Mouse (Mus musculus) WW6 (cell line): ENCODE results near the gene Vamp2.
"Not testable (repeated sequence)": the region's sequence is repeated elsewhere in the genome, so short reads cannot be mapped to it uniquely, and the experiment has no call there.

Experiments used
- DNase-seq: peaks from one replicate; pipeline ENCODE4 v3.0.0-alpha.2; 2013; ENCODE audit warnings: low read depth, low spot score

Gene Vamp2

DNA sequence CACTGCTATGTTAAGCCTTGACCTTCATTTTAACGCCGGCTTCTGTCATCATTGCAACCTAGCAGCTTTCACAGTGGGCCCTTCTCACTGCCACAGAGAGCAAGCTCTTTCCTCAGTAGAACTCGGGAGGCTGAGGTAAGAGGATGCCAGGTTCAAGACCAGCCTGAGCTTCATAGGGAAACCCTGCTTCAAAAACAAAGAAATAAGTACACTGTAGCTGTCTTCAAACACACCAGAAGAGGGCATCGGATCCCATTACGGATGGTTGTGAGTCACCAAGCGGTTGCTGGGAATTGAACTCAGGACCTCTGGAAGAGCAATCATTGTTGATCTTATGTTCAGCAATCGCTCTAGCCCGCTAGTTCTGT, 7.5 kb upstream of the Vamp2 start:
- DNase-seq: no peak

GRCm38 (mm10) chr11:69081613-69082012, 6.7 kb upstream of the Vamp2 start:
- no peak for DNase-seq

- DNase-seq: no peak
These were observed 2.7 kb upstream of the Vamp2 start for GRCm38 (mm10) chr11:69085608-69086007.

GRCm38 (mm10) chr11:69086390-69086789, 1.9 kb upstream of the Vamp2 start:
- DNase-seq: no peak

GRCm38 (mm10) chr11:69087082-69087481, 1.2 kb upstream of the Vamp2 start:
- no peak for DNase-seq

GRCm38 (mm10) chr11:69087597-69087996, 693 bp upstream of the Vamp2 start:
- DNase-seq: no peak

DNA sequence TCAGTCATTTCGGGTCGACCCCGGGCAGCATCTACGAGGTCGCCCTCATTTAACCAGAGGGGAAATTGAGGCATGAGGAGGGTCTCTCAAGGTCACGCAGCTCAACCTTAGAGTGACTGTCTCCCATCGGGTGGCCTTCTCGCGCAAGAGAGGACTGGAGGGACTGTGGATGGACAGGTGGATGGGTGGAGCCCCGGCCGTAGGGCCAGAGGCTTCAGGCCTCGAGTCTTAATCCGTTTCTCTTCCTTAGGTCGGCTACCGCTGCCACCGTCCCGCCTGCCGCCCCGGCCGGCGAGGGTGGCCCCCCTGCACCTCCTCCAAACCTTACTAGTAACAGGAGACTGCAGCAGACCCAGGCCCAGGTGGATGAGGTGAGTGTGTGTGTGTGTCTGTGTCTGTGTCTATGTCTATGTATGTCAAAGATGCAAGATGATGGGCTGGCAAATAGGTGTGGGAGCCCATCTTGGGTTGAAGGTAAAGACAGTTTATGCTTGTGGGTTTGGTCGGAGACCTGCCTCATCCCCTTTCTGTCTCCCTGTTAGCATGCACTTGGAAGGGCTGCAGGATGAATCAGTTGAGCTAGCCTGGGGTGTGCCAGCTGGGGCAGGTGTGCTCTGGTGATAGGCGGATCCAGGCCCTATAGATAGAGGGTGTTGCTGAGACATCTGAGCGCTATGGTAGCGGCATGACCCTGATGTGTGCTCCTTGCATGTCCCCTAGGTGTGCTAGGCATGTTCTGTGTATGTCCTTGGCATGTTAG, 746 bp downstream of the Vamp2 start:
- no peak for DNase-seq

DNA sequence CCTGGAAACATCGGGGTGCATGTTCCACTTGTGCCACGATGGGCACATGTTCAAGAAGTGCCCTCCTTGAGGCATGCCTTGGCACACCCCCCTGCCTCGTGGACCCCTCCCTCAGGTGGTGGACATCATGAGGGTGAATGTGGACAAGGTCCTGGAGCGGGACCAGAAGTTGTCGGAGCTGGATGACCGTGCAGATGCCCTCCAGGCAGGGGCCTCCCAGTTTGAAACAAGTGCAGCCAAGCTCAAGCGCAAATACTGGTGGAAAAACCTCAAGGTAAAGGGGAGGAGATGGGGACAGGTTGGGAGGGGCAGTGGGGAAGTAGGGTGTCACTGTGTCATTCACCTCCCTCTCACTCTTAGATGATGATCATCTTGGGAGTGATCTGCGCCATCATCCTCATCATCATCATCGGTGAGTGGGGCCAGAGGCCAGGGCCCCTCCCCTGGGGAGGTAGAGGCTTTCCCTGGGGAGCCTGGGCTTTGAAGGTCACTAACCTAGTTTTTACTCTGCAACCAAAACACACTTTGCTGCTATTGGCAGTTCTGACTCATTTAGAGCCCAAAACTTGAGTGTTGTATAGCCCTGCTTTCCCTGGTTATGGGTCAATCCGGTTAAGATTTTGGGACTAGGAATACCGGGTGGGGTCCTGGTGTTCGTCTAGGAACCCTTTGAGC, 1.5 kb downstream of the Vamp2 start:
- DNase-seq: no peak

GRCm38 (mm10) chr11:69090367-69090766, 2.1 kb downstream of the Vamp2 start:
- no peak for DNase-seq

- DNase-seq: no peak
These were observed 3.5 kb downstream of the Vamp2 start for GRCm38 (mm10) chr11:69091566-69092385.

- no peak for DNase-seq
These were observed 4.1 kb downstream of the Vamp2 start for GRCm38 (mm10) chr11:69092386-69092751.

GRCm38 (mm10) chr11:69092871-69093270, 4.6 kb downstream of the Vamp2 start:
- DNase-seq: no peak

DNA sequence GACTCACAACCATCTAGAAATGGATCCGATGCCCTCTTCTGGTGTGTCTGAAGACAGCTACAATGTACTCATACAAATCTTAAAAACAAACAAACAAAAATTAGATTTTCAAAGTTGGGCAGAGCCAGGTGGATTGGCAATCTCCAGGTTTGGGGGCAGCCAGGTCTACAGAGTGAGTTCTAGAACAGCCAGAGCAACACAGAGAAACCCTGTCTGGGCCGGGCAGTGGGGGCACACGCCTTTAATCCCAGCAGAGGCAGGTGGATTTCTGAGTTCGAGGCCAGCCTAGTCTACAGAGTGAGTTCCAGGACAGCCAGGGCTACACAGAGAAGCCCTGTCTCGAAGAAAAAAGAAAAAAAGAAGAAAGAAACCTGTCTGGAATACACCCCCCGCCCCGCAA, 5.6 kb downstream of the Vamp2 start:
- DNase-seq: not testable (repeated sequence)

GRCm38 (mm10) chr11:69094697-69095429, 6.6 kb downstream of the Vamp2 start, which contains the start of gene Per1:
TSS of gene Per1 (plus strand) at chr11:69095217.
- peak; percentile 100 for DNase-seq

GRCm38 (mm10) chr11:69095511-69096231, 7.4 kb downstream of the Vamp2 start:
- no peak for DNase-seq

- DNase-seq: no peak
These were observed 8.2 kb downstream of the Vamp2 start for GRCm38 (mm10) chr11:69096360-69096986.

DNA sequence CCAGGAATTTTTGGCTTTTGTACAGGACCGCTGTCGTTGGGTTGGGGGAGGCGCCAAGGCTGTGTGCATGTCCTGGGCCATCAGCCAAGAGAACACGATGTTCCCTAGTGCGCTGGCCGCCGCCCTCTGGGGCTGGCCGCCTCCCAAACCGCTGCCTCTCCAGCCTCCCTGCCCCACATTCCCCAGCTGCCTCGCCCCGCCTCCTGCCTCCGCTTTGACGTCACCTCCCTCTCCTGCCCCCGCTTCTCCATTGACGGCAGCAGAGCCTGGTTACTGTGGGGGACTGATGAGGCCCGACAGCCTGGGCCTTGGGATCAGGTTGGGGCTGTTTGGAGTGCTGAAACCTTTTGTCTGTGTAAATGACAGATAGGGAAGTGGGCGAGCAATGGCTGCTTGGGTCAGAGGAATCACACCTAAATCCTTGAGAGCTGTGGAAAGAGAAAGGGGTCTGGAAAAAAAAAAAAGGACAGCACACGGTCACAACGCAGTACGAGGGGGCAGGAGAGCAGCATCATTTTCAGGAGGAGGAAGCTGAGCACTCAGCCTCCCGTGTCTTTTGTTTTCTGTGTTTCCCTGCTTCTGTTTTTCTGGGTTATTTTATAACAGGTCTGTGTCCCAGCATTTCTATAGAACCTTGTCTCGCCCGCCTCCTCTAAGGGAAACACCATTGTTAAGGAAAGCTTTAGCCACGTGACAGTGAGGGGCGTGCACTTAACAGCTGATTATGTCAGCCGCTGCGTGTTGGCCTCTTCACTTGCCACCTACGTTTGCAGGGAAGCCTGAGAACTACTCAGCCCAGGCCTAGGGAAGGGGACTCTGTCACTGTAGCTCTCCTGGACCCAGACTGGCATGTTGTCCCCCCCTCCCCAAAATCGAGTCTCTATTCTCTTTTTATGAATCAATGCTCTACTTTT, 9.0 kb downstream of the Vamp2 start:
- DNase-seq: no peak

DNA sequence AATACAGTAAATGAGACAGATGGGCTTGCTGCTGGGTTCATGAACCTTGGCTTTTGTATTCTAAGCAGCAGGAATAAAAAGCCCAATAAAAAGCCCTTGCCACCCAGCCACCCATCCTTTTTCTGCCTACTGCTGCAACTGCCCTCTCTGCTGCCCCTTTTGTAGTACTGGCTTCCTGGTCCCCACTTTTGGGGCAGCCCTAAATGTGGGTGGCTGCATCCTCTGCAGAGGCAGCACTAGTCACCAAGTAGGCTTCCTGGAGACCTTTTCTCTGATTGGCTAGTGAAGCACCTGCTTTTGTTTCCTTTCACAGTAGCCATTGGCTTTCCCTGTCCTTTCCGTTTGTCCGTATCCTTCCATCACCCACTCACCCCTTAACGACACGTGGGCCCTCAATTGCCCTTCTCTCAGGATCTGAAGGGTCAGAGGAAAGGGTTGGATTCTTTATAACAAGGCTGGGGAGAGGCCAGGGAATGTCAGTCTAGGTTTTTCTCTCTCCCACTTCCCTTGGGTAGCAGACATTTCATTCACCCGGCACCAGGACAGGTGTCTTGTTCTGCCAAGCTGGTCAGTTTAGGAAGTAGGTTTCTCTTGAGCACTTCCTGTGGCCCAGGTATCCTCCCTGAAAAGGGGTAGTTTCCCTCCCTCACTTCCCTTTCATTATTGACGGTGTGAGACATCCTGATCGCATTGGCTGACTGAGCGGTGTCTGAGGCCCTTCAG, 9.9 kb downstream of the Vamp2 start:
- DNase-seq: no peak

- DNase-seq: no peak
These were observed 10.4 kb downstream of the Vamp2 start for GRCm38 (mm10) chr11:69098762-69099091.
